In the genomic region with DNA sequence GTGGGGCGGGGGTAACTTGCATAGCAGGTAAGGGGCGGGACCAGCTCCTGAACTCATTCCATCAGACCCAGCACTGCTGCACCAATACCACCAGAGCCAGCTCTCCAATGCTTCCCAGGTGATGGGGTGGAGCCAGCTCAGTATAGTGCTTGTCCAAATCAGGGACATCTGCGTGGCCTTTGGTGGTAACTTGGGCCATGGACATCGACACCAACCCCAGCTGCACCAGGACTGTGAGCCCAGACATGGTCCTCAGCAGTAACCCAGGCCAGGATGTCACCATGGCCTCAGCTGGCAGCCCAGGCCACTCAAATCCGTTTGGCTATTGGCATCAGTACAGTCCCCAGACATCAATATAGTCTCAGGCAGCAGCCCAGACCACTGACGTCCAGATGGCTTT, we compare ENCODE assay signal across 28 mouse cellular contexts. TPM values are rescaled to one million over a fixed set of nuclear protein-coding genes. Genes with fewer than 3 reads are reported as not detected.
A peak's percentile ranks its signal among the peaks of the same experiment; 100 is the strongest.
DNase-seq lines count a peak whose midpoint lies in the region; ATAC-seq and TF ChIP-seq lines count a peak whose summit lies in the region.
"Had no signal": no experiment of that assay in that cellular context is flagged by ENCODE, and none has a peak within 500 bp of the region (broad histone marks: within the 10 kb centered on the region; RNA-seq: fewer than 3 reads in every experiment).

No protein-coding gene starts in this region.

- intact Hi-C loops in left cerebral cortex, adult 2 months (cut with DNase I): no loop called here

- no peak overlapping the region for H3K9ac ChIP-seq in hindbrain, postnatal 0 days (replicated peaks; ENCODE audit: low read length)
- H3K9ac ChIP-seq in hindbrain, embryonic 12.5 days: no peak overlapping the region
- H3K9ac ChIP-seq: embryonic facial prominence, embryonic 12.5 days; forebrain, embryonic 12.5 days; forebrain, embryonic 15.5 days; heart, embryonic 13.5 days; hindbrain, embryonic 15.5 days; intestine, embryonic 15.5 days had no signal

- H3K4me3 ChIP-seq in hindbrain, postnatal 0 days (ENCODE audit: low read length): no peak overlapping the region
- H3K4me3 ChIP-seq in hindbrain, embryonic 12.5 days: no peak overlapping the region
- H3K4me3 ChIP-seq in megakaryocyte, embryonic 14.5 days (replicated peaks): peak overlapping the region; percentile 3
- no peak overlapping the region for H3K4me3 ChIP-seq in left cerebral cortex, adult 2 months
- H3K4me3 ChIP-seq: embryonic facial prominence, embryonic 12.5 days; erythroblast, embryonic 14.5 days; forebrain, embryonic 12.5 days; forebrain, embryonic 15.5 days; heart, adult 2 months; heart, embryonic 10.5 days; heart, embryonic 13.5 days; hindbrain, embryonic 15.5 days; intestine, embryonic 15.5 days had no signal

- no peak overlapping the region for H3K27ac ChIP-seq in hindbrain, postnatal 0 days
- H3K27ac ChIP-seq in hindbrain, embryonic 12.5 days: no peak overlapping the region
- no peak overlapping the region for H3K27ac ChIP-seq in left cerebral cortex, adult 2 months
- H3K27ac ChIP-seq: embryonic facial prominence, embryonic 12.5 days; forebrain, embryonic 12.5 days; forebrain, embryonic 15.5 days; heart, adult 2 months; heart, embryonic 10.5 days; heart, embryonic 13.5 days; hindbrain, embryonic 15.5 days; intestine, embryonic 15.5 days had no signal

- no peaks in the 10 kb centered on the region for H3K36me3 ChIP-seq in hindbrain, postnatal 0 days (ENCODE audit: insufficient read depth, low read length)
- H3K36me3 ChIP-seq in hindbrain, embryonic 12.5 days: no peaks in the 10 kb centered on the region
- H3K36me3 ChIP-seq in megakaryocyte, embryonic 14.5 days (replicated peaks; ENCODE audit: low read length): no peaks in the 10 kb centered on the region
- H3K36me3 ChIP-seq: embryonic facial prominence, embryonic 12.5 days; forebrain, embryonic 12.5 days; forebrain, embryonic 15.5 days; heart, embryonic 10.5 days; heart, embryonic 13.5 days; hindbrain, embryonic 15.5 days; intestine, embryonic 15.5 days had no signal

- peak; percentile 27; the same call in 1 of the 2 replicates for ATAC-seq in hindbrain, postnatal 0 days
- ATAC-seq in hindbrain, embryonic 12.5 days (ENCODE audit: low FRiP score): no peak
- ATAC-seq in megakaryocyte, adult 5-6 weeks (ENCODE audit: poor library complexity, severe bottlenecking): no peak
- ATAC-seq: CD4-positive, CD25-positive, alpha-beta regulatory T cell, adult 4 months; forebrain, embryonic 15.5 days; intestine, embryonic 15.5 days had no signal

- WGBS in hindbrain, postnatal 0 days: 78% methylated on average over 6 of the region's 6 CpGs
- 88% methylated on average over 6 of the region's 6 CpGs for WGBS in hindbrain, embryonic 12.5 days

- no peaks in the 10 kb centered on the region for H3K9me3 ChIP-seq in hindbrain, postnatal 0 days (ENCODE audit: low read length)
- H3K9me3 ChIP-seq in hindbrain, embryonic 12.5 days (replicated peaks): no peaks in the 10 kb centered on the region
- no peaks in the 10 kb centered on the region for H3K9me3 ChIP-seq in megakaryocyte, embryonic 14.5 days
- H3K9me3 ChIP-seq: forebrain, embryonic 12.5 days; forebrain, embryonic 15.5 days; heart, embryonic 10.5 days; heart, embryonic 13.5 days; hindbrain, embryonic 15.5 days; intestine, embryonic 15.5 days had no signal

- H3K4me1 ChIP-seq in hindbrain, postnatal 0 days (ENCODE audit: insufficient read depth, low read length): no peaks in the 10 kb centered on the region
- no peaks in the 10 kb centered on the region for H3K4me1 ChIP-seq in hindbrain, embryonic 12.5 days
- H3K4me1 ChIP-seq in megakaryocyte, embryonic 14.5 days: no peaks in the 10 kb centered on the region
- H3K4me1 ChIP-seq: embryonic facial prominence, embryonic 12.5 days; forebrain, embryonic 12.5 days; forebrain, embryonic 15.5 days; heart, embryonic 10.5 days; heart, embryonic 13.5 days; hindbrain, embryonic 15.5 days; intestine, embryonic 15.5 days had no signal

- no peak overlapping the region for H3K4me2 ChIP-seq in hindbrain, postnatal 0 days (ENCODE audit: low read depth, low read length)
- H3K4me2 ChIP-seq in hindbrain, embryonic 12.5 days (replicated peaks): no peak overlapping the region
- H3K4me2 ChIP-seq: embryonic facial prominence, embryonic 12.5 days; forebrain, embryonic 12.5 days; forebrain, embryonic 15.5 days; heart, embryonic 13.5 days; hindbrain, embryonic 15.5 days; intestine, embryonic 15.5 days had no signal

- TF ChIP-seq CTCF in hindbrain, postnatal 0 days (IDR thresholded peaks at IDR 0.05; ENCODE audit: low read depth): no peak
- TF ChIP-seq CTCF in left cerebral cortex, adult 2 months (IDR thresholded peaks at IDR 0.05): no peak

- no peaks in the 10 kb centered on the region for H3K27me3 ChIP-seq in hindbrain, postnatal 0 days (ENCODE audit: insufficient read depth, low read length)
- no peaks in the 10 kb centered on the region for H3K27me3 ChIP-seq in hindbrain, embryonic 12.5 days
- no peaks in the 10 kb centered on the region for H3K27me3 ChIP-seq in megakaryocyte, embryonic 14.5 days (replicated peaks)
- H3K27me3 ChIP-seq: embryonic facial prominence, embryonic 12.5 days; forebrain, embryonic 12.5 days; forebrain, embryonic 15.5 days; heart, embryonic 13.5 days; hindbrain, embryonic 15.5 days; intestine, embryonic 15.5 days had no signal

- DNase-seq in gastrocnemius, adult 18-20 months (ENCODE audit: low spot score): peak; percentile 32
- no peak for DNase-seq in gastrocnemius, postnatal 4 days (ENCODE audit: low spot score in 2 of 2)
- no peak for DNase-seq in hindbrain, postnatal 0 days (ENCODE audit: low spot score)
- no peak for DNase-seq in left cerebral cortex, adult 2 months (ENCODE audit: extremely low spot score in 1 of 2, low spot score in 2 of 2)
- DNase-seq: adrenal gland, adult 2 months; adrenal gland, postnatal 14 days; cerebellum, adult 11 months; cerebellum, adult 8-10 months; heart, adult 2 months; heart, postnatal 14 days; heart, postnatal 4 days; kidney, adult 11 months had no signal

RNA-seq across cellular contexts. Expression of gene Rxfp1, which starts 54.6 kb away (rescaled TPM):
- not detected for total RNA-seq in gastrocnemius, adult 18-20 months (2021)
- total RNA-seq in gastrocnemius, postnatal 4 days (2021): under 1 TPM; 0.05 to 0.13 TPM
- 0.63 and 1.0 TPM in 2 replicates for total RNA-seq in hindbrain, postnatal 0 days (2014; rRNA removed)
- 0.20 and 0.40 TPM in 2 replicates for polyA plus RNA-seq in hindbrain, postnatal 0 days (2015; fragmentation: Nextera tagmentation; extraction: Ambion mirVana)
- polyA plus RNA-seq in hindbrain, embryonic 12.5 days (2016; fragmentation: Nextera tagmentation; extraction: Ambion mirVana): not detected in 2 replicates
- 6.8 TPM in 1 of 2 replicates, not detected in the other for polyA plus RNA-seq in megakaryocyte, embryonic 14.5 days (2012; ENCODE audit: insufficient read depth, low replicate concordance)
- not detected in 2 replicates for total RNA-seq in megakaryocyte, adult 5-6 weeks (2015)
- 0.04 TPM in 1 of 2 replicates, not detected in the other for total RNA-seq in megakaryocyte, adult 5-6 weeks (2017)
- total RNA-seq in left cerebral cortex, adult 2 months (2021): 10 to 100 TPM; 14.4 to 14.5 TPM
- total RNA-seq: adrenal gland, adult 2 months; granulocyte monocyte progenitor cell, adult 5-6 weeks; MEL had no signal
- polyA plus RNA-seq: adrenal gland, adult 2 months; C2C12; CD4-positive, CD25-positive, alpha-beta regulatory T cell, adult 4 months; erythroblast, embryonic 14.5 days; forebrain, embryonic 12.5 days; hindbrain, embryonic 11.5 days had no signal
